9 mouse cellular contexts compared by ENCODE assay signal in genomic region chr2:72516720-72517089, GRCm38 (mm10). TPM values are rescaled to one million over a fixed set of nuclear protein-coding genes. Genes with fewer than 3 reads are reported as not detected.
DNase-seq lines count a peak whose midpoint lies in the region; ATAC-seq and TF ChIP-seq lines count a peak whose summit lies in the region.
"Had no signal": no experiment of that assay in that cellular context is flagged by ENCODE, and none has a peak within 500 bp of the region (broad histone marks: within the 10 kb centered on the region; RNA-seq: fewer than 3 reads in every experiment).

No protein-coding gene starts in this region.

- peaks cover 2% of the 10 kb centered on the region; the same call in 1 of the 2 replicates for H3K27me3 ChIP-seq in intestine, embryonic 15.5 days (replicated peaks)
- no peaks in the 10 kb centered on the region for H3K27me3 ChIP-seq in intestine, postnatal 0 days (replicated peaks; ENCODE audit: control insufficient read depth, insufficient read depth, low read length)
- no peaks in the 10 kb centered on the region for H3K27me3 ChIP-seq in ES-Bruce4 (ENCODE audit: control insufficient read depth, insufficient read depth, low read length, poor library complexity, severe bottlenecking)
- peaks cover 10% of the 10 kb centered on the region; the same call in 1 of the 2 replicates for H3K27me3 ChIP-seq in forebrain, embryonic 16.5 days (replicated peaks; ENCODE audit: control insufficient read depth, insufficient read depth, low read length)
- H3K27me3 ChIP-seq in midbrain, embryonic 15.5 days (replicated peaks): peaks cover 43% of the 10 kb centered on the region

- 35% methylated on average over 8 of the region's 8 CpGs for WGBS in intestine, embryonic 15.5 days
- 32% methylated on average over 8 of the region's 8 CpGs for WGBS in intestine, postnatal 0 days
- 29% methylated on average over 8 of the region's 8 CpGs for WGBS in forebrain, embryonic 16.5 days
- WGBS in midbrain, embryonic 15.5 days: 26% methylated on average over 8 of the region's 8 CpGs

- no peak for TF ChIP-seq EP300 in ES-Bruce4 (IDR thresholded peaks at IDR 0.05; ENCODE audit: insufficient read depth, low read depth, low read length)

- H3K4me3 ChIP-seq in intestine, embryonic 15.5 days (replicated peaks): no peak overlapping the region
- no peak overlapping the region for H3K4me3 ChIP-seq in intestine, postnatal 0 days (ENCODE audit: low read depth, low read length)
- H3K4me3 ChIP-seq in ES-Bruce4 (ENCODE audit: low read depth, low read length): no peak overlapping the region; the same call in 1 of the 2 replicates
- H3K4me3 ChIP-seq in forebrain, embryonic 16.5 days (replicated peaks; ENCODE audit: low read length): no peak overlapping the region
- no peak overlapping the region for H3K4me3 ChIP-seq in midbrain, embryonic 15.5 days

- ATAC-seq in intestine, embryonic 15.5 days: 0 out of 2 replicates have a peak, but pooled peaks have one; percentile 12
- ATAC-seq in intestine, postnatal 0 days: no peak
- ATAC-seq in forebrain, embryonic 16.5 days: peak; percentile 19; the same call in 1 of the 2 replicates
- ATAC-seq in midbrain, embryonic 15.5 days (replicated peaks): peak; percentile 50; the same call in 1 of the 2 replicates
- no peak for ATAC-seq in cerebellum, adult (ENCODE audit: insufficient number of reproducible peaks, low FRiP score, low TSS enrichment)
- ATAC-seq: liver, postnatal 0 days had no signal

- H3K4me2 ChIP-seq in intestine, embryonic 15.5 days (replicated peaks): no peak overlapping the region
- H3K4me2 ChIP-seq in intestine, postnatal 0 days (replicated peaks; ENCODE audit: low read depth): no peak overlapping the region; the same call in 1 of the 2 replicates
- peak overlapping the region; percentile 47 for H3K4me2 ChIP-seq in forebrain, embryonic 16.5 days (ENCODE audit: low read length)
- H3K4me2 ChIP-seq in midbrain, embryonic 15.5 days: peak overlapping the region; percentile 36

- no peak overlapping the region for H3K27ac ChIP-seq in intestine, embryonic 15.5 days
- no peak overlapping the region for H3K27ac ChIP-seq in intestine, postnatal 0 days (ENCODE audit: low read depth, low read length)
- peak overlapping the region; percentile 24; the same call in 1 of the 2 replicates for H3K27ac ChIP-seq in ES-Bruce4 (ENCODE audit: insufficient read depth, low read length)
- no peak overlapping the region for H3K27ac ChIP-seq in forebrain, embryonic 16.5 days (ENCODE audit: low read length)
- no peak overlapping the region for H3K27ac ChIP-seq in midbrain, embryonic 15.5 days

- DNase-seq in layer of hippocampus, adult 8-10 months (ENCODE audit: low spot score in 2 of 2): no peak
- no peak for DNase-seq in left cerebral cortex, postnatal 4 days

- H3K36me3 ChIP-seq in intestine, embryonic 15.5 days: no peaks in the 10 kb centered on the region
- H3K36me3 ChIP-seq in intestine, postnatal 0 days (ENCODE audit: control insufficient read depth, insufficient read depth): no peaks in the 10 kb centered on the region
- no peaks in the 10 kb centered on the region for H3K36me3 ChIP-seq in ES-Bruce4 (ENCODE audit: control insufficient read depth, insufficient read depth, low read length, poor library complexity, severe bottlenecking)
- H3K36me3 ChIP-seq in forebrain, embryonic 16.5 days (ENCODE audit: control insufficient read depth, insufficient read depth): no peaks in the 10 kb centered on the region
- H3K36me3 ChIP-seq in midbrain, embryonic 15.5 days (replicated peaks): no peaks in the 10 kb centered on the region

- H3K9me3 ChIP-seq in intestine, embryonic 15.5 days: no peaks in the 10 kb centered on the region
- H3K9me3 ChIP-seq in intestine, postnatal 0 days (ENCODE audit: control insufficient read depth): no peaks in the 10 kb centered on the region
- H3K9me3 ChIP-seq in ES-Bruce4 (replicated peaks; ENCODE audit: control insufficient read depth, insufficient read depth, low read length, poor library complexity, severe bottlenecking): no peaks in the 10 kb centered on the region
- no peaks in the 10 kb centered on the region for H3K9me3 ChIP-seq in forebrain, embryonic 16.5 days (ENCODE audit: control insufficient read depth, low read length)
- H3K9me3 ChIP-seq in midbrain, embryonic 15.5 days: no peaks in the 10 kb centered on the region

- TF ChIP-seq POLR2A in ES-Bruce4 (IDR thresholded peaks at IDR 0.05; ENCODE audit: insufficient read depth, low read length): no peak

- peaks cover under 1% of the 10 kb centered on the region; the same call in 1 of the 2 replicates for H3K4me1 ChIP-seq in intestine, embryonic 15.5 days (replicated peaks)
- H3K4me1 ChIP-seq in intestine, postnatal 0 days (replicated peaks; ENCODE audit: control insufficient read depth, insufficient read depth, low read length): no peaks in the 10 kb centered on the region
- H3K4me1 ChIP-seq in ES-Bruce4 (ENCODE audit: control insufficient read depth, insufficient read depth, low read length): no peaks in the 10 kb centered on the region
- peaks cover 14% of the 10 kb centered on the region for H3K4me1 ChIP-seq in forebrain, embryonic 16.5 days (replicated peaks; ENCODE audit: control insufficient read depth, insufficient read depth, low read length)
- H3K4me1 ChIP-seq in midbrain, embryonic 15.5 days: peaks cover 15% of the 10 kb centered on the region; the same call in 1 of the 2 replicates

- intact Hi-C loops in left cerebral cortex, postnatal 4 days (cut with DNase I): loop anchor here (5.0 to 10.0 kb wide), 2 partner anchors 458 to 756 kb away; partner anchors contain the start of gene Sp9

- H3K9ac ChIP-seq in intestine, embryonic 15.5 days: no peak overlapping the region
- no peak overlapping the region for H3K9ac ChIP-seq in intestine, postnatal 0 days (ENCODE audit: low read depth, low read length)
- no peak overlapping the region for H3K9ac ChIP-seq in ES-Bruce4 (ENCODE audit: low read depth, poor library complexity, severe bottlenecking)
- no peak overlapping the region for H3K9ac ChIP-seq in forebrain, embryonic 16.5 days (replicated peaks; ENCODE audit: low read depth, low read length)
- no peak overlapping the region for H3K9ac ChIP-seq in midbrain, embryonic 15.5 days
- H3K9ac ChIP-seq: liver, postnatal 0 days had no signal

- no peak for TF ChIP-seq CTCF in intestine, postnatal 0 days (IDR thresholded peaks at IDR 0.05; ENCODE audit: low read depth)
- no peak for TF ChIP-seq CTCF in ES-Bruce4 (IDR thresholded peaks at IDR 0.05; ENCODE audit: low read depth, low read length)

RNA-seq across cellular contexts. Expression of gene Cdca7, which starts 40.7 kb away (rescaled TPM):
- polyA plus RNA-seq in intestine, embryonic 15.5 days (2015; fragmentation: Nextera tagmentation; extraction: Ambion mirVana): 117 and 125 TPM in 2 replicates
- polyA plus RNA-seq in intestine, postnatal 0 days (2015; fragmentation: Nextera tagmentation; extraction: Ambion mirVana): 32.5 and 33.4 TPM in 2 replicates
- 113 and 124 TPM in 2 replicates for polyA plus RNA-seq in ES-Bruce4 (2011; ENCODE audit: insufficient read depth, insufficient read length, low read depth, missing spikeins)
- polyA plus RNA-seq in forebrain, embryonic 16.5 days (2015; fragmentation: Nextera tagmentation; extraction: Ambion mirVana): 98.8 and 109 TPM in 2 replicates
- 21.3 and 21.5 TPM in 2 replicates for polyA plus RNA-seq in midbrain, embryonic 15.5 days (2015; fragmentation: Nextera tagmentation; extraction: Ambion mirVana)
- 1 to 10 TPM; 4.6 to 7.6 (median 6.1) TPM for total RNA-seq in layer of hippocampus, adult 8-10 months (2022)
- 10 to 100 TPM; 13.3 to 17.2 TPM for total RNA-seq in left cerebral cortex, postnatal 4 days (2021)

Comparison
In these comparisons a context has a peak if more than half of its experiments do, and no peak if none do; other contexts are left out.
1. ATAC-seq: peak in intestine, embryonic 15.5 days (single experiment), forebrain, embryonic 16.5 days (single experiment) and midbrain, embryonic 15.5 days (single experiment); none in intestine, postnatal 0 days (single experiment) and cerebellum, adult (single experiment).
2. H3K4me2 ChIP-seq: peak in forebrain, embryonic 16.5 days (single experiment) and midbrain, embryonic 15.5 days (single experiment); none in intestine, embryonic 15.5 days (single experiment) and intestine, postnatal 0 days (single experiment).